Mouse (Mus musculus) midbrain, embryonic 15.5 days (tissue): ENCODE measurements around the gene Fem1a. TPM values are rescaled to one million over a fixed set of nuclear protein-coding genes. Genes with fewer than 3 reads are reported as not detected.

Experiments used
- ATAC-seq: fragments of 200-750 bp; cut with Nextera tagmentation; replicated peaks from 2 replicates; pipeline ENCODE4 v1.8.0; 2017; ENCODE audit warnings: moderate TSS enrichment
- H3K27ac ChIP-seq: fragments of 300-500 bp; sonication (generic); 2 replicates; pipeline ENCODE4 v1.5.1; 2015; ENCODE audit warnings: mild to moderate bottlenecking, inconsistent platforms
- H3K27me3 ChIP-seq: fragments of 300-500 bp; sonication (generic); replicated peaks from 2 replicates; pipeline ENCODE4 v1.6.1; 2015; ENCODE audit warnings: inconsistent platforms
- H3K36me3 ChIP-seq: fragments of 300-500 bp; sonication (generic); replicated peaks from 2 replicates; pipeline ENCODE4 v1.6.1; 2015; ENCODE audit warnings: inconsistent platforms
- H3K4me1 ChIP-seq: fragments of 300-500 bp; sonication (generic); 2 replicates; pipeline ENCODE4 v1.6.1; 2015; ENCODE audit warnings: inconsistent platforms
- H3K4me2 ChIP-seq: fragments of 300-500 bp; sonication (generic); 2 replicates; pipeline ENCODE4 v1.6.1; 2015; ENCODE audit warnings: inconsistent platforms, mild to moderate bottlenecking, moderate library complexity
- H3K4me3 ChIP-seq: fragments of 300-500 bp; sonication (generic); 2 replicates; pipeline ENCODE4 v1.5.1; 2015; ENCODE audit warnings: mild to moderate bottlenecking, inconsistent platforms
- H3K9ac ChIP-seq: fragments of 300-500 bp; sonication (generic); 2 replicates; pipeline ENCODE4 v1.6.1; 2015; ENCODE audit warnings: mild to moderate bottlenecking, inconsistent platforms
- H3K9me3 ChIP-seq: fragments of 300-500 bp; sonication (generic); 2 replicates; pipeline ENCODE4 v1.6.1; 2016; ENCODE audit warnings: inconsistent platforms
- WGBS: fragments of 180-500 bp; shearing (Covaris S2); methylation state at CpG from one replicate; pipeline ENCODE4 v1.1.7; 2015; ENCODE audit warnings: mixed read lengths; 5-methylcytosine and 5-hydroxymethylcytosine counted together
- microRNA counts: library from miRNA; unstranded; fragments of <30 nt; microRNA quantifications from one replicate; lab custom pipeline; 2016
- microRNA-seq: library from miRNA; unstranded; fragments of <30 nt; microRNA quantifications from one replicate; pipeline ENCODE4, GENCODE M21; 2016
- polyA plus RNA-seq: library from polyadenylated mRNA; unstranded; fragments of >200 nt; fragmentation: Nextera tagmentation; extraction: Ambion mirVana; gene quantifications from 2 replicates; pipeline ENCODE4 v1.2.1, GENCODE M21; 2015

Fem1a gene
- polyA plus RNA-seq, 1 experiment from 2014 or later: 20.1 TPM

DNA sequence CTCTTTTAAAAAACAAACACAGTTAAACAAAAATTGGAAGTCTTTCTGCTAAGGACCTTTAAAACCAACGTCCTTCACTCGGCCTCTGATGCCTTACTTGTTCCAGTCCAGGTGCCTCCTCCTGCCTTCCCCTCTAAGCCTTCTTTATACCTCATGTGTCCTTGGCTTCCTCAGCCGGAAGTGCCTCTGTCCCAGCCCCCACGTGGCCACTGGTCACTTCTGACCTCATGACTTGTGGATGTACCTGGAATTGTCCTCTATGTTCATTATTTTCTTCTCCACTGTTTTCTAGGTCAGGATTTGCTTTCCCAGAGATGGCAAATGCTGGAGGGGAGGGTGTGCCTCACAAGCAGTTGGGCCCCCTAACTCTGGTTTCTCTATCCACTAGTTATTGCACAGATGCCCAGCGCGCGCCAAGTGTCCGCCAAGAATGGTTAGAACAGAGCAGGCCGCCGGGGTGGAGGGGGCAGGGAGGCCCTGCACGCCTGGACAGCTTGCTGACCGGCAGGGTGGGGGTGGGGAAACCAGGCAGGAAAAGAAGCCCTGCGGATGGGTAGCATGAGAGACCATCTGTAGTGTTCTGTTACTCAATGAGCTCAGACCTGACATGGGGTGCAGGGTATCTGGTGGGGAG lies 45.9 kb downstream of the Fem1a start:
- Histone ChIP-seq H3K4me1 (peaks cover 30% of the 10 kb centered on the region), H3K9me3 (no peaks in the 10 kb centered on the region), H3K4me2 (peak overlapping the region; percentile 98; the same call in 1 of the 2 replicates), H3K27me3 (no peaks in the 10 kb centered on the region), H3K27ac (no peak overlapping the region), H3K36me3 (no peaks in the 10 kb centered on the region), H3K4me3 (no peak overlapping the region), H3K9ac (no peak overlapping the region)
- 17% methylated on average over 13 of the region's 13 CpGs for WGBS
- ATAC-seq: no peak

DNA sequence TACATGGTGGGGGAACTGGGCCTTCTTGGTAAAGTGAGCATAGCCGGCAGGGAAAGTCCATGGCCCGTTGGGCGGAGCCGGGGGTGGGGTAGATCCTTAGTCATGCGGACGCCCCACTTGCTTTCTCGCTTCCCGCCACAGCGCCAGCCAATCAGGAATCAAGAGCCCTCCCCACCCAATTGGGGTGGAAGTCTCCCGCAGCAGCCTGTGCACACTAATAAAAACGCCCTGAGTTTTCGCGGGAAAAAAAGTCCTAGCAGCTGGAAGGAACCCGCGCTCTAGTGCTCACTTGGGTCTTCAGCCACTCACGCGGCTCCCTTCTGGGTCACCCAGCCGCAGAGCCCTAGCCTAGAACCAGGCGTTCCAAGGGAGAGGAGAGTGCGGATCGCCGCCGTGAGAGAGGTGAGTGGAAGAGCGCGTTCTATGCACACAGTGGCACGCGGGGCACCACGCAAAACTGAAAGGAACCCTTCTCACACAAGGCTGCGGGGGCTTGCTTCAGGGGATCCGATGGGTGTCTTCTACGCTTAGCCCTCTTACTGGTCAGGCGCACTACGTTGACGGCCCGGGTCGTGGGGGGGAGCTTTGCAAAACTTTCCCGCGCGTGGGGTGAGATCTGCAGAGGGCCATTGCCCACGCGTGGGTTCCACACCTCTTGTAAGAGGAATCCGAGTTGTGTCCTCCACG lies 46.7 kb downstream of the Fem1a start, which contains the start of gene Uhrf1:
Uhrf1 (plus strand) TSS at position 162 of the 687 bp plus-strand sequence.
- Histone ChIP-seq H3K9me3 (no peaks in the 10 kb centered on the region), H3K4me2 (peak within 1 kb of the TSS; percentile 98), H3K27ac (no peak within 1 kb of the TSS), H3K4me3 (peak within 1 kb of the TSS; percentile 94), H3K36me3 (no peaks in the 10 kb centered on the region), H3K27me3 (no peaks in the 10 kb centered on the region), H3K9ac (peak within 1 kb of the TSS; percentile 65), H3K4me1 (peaks cover 30% of the 10 kb centered on the region)
- WGBS: under 1% methylated on average over 43 of the region's 43 CpGs
- peak; percentile 37 for ATAC-seq

DNA sequence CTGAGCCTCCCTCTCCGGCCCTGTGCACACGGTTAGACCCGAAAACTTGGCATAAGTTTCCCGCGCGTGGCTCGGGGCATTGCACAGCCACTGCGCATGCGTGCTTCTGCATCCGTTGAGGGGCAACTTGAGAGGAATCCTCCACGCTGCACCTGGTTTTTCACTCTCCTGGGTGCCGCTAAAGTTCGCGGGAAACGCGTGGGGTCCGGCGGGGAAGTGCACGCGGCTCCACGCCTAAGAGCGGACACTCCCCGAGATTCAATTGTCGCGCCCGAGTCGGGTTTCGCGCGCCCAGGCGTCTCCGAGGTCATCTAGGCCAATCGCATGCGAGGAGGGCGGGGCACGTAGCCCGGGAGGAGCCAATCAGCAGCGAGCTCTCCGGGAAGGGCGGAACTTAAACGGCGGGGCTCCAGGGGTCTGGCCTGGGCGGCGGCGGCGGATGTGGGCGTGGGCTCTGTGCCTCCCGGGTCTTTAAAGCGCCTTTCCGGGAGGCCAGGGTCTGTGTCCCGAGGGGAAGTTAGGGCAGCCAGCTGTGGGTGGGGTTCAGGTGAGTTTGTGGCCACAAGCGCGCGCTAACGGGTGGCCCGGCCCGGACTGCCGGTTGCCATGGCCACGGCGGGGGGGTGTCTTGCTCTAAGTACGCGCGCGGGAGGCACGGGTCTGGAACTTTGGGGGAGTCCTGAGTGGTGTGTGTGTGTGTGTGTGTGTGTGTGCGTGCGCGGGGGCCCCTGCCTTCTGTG lies 47.4 kb downstream of the Fem1a start:
- peaks cover 30% of the 10 kb centered on the region for H3K4me1 ChIP-seq
- no peaks in the 10 kb centered on the region for H3K27me3 ChIP-seq
- ATAC-seq: peak; percentile 96
- H3K36me3 ChIP-seq: no peaks in the 10 kb centered on the region
- no peak overlapping the region for H3K27ac ChIP-seq
- under 1% methylated on average over 68 of the region's 68 CpGs for WGBS
- peak overlapping the region; percentile 65 for H3K9ac ChIP-seq
- H3K9me3 ChIP-seq: no peaks in the 10 kb centered on the region
- peak overlapping the region; percentile 94 for H3K4me3 ChIP-seq
- peak overlapping the region; percentile 98 for H3K4me2 ChIP-seq

DNA sequence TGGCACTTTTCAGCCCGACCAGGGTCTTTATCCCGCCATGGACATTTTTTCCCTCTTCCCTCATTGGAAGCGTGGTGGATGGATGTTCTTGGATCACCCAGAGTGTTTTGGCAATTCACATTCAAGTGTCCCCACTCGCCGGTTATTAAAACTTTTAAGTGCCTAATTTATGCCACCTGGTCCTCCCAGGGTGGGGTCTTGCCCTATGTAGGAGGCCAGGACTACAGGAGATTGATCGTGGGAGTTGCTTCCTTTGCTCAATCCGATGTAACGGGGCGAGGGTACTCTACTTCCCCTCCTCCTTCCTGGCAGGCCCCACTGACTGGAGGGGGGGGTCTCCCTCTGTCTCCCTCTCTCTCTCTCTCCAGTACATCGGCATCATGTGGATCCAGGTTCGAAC lies 48.1 kb downstream of the Fem1a start:
- Histone ChIP-seq H3K9ac (no peak overlapping the region), H3K4me3 (peak overlapping the region; percentile 94), H3K27ac (no peak overlapping the region), H3K9me3 (no peaks in the 10 kb centered on the region), H3K4me1 (peaks cover 30% of the 10 kb centered on the region), H3K36me3 (no peaks in the 10 kb centered on the region), H3K4me2 (peak overlapping the region; percentile 98), H3K27me3 (no peaks in the 10 kb centered on the region)
- WGBS: 8% methylated on average over 11 of the region's 11 CpGs
- ATAC-seq: 0 out of 2 replicates have a peak, but pooled peaks have one; percentile 13

DNA sequence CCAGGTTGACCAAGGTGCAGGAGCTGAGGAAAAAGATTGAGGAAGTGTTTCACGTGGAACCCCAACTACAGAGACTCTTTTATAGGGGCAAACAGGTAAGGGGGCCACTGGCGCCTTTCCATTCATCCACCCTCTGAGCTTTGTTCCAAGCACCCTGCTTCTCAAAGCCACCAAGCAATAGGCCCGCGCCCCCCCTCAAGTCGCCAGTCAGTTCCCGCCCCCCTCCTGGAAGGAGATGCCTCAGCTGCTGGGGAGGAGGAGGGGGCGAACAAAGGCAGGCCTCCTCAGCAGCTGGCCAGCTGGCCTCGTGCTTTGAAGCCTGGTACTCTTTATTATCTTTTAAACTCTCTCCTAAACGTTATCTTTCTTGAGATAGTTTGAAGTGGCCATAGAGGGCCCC lies 48.5 kb downstream of the Fem1a start:
- Histone ChIP-seq H3K36me3 (no peaks in the 10 kb centered on the region), H3K27ac (no peak overlapping the region), H3K9ac (no peak overlapping the region), H3K4me2 (peak overlapping the region; percentile 98), H3K4me3 (peak overlapping the region; percentile 94), H3K27me3 (no peaks in the 10 kb centered on the region), H3K4me1 (peaks cover 30% of the 10 kb centered on the region), H3K9me3 (no peaks in the 10 kb centered on the region)
- WGBS: 27% methylated on average over 9 of the region's 9 CpGs
- ATAC-seq: no peak

DNA sequence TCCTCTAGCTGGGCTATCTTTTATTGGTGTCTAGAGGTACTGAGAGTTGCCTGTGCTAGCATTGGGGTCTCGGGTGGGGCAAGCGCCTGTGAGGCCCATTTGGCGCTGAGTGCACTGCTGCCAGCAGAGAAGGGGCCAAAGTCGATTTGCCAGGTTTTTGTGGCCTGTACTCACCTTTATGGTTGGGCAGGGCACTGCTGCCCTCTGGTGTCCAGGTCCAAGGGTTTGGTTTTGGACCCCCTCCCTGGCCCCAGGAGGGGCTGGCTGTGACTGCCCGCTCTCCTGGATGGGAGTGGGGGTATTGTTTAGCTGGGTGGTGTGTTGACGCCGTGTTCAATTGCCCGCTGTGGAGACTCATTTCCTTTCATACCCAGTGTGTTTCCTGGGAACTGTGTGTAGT lies 49.2 kb downstream of the Fem1a start:
- 72% methylated on average over 8 of the region's 8 CpGs for WGBS
- Histone ChIP-seq H3K4me2 (no peak overlapping the region; the same call in 1 of the 2 replicates), H3K27ac (no peak overlapping the region), H3K4me1 (peaks cover 30% of the 10 kb centered on the region), H3K9me3 (no peaks in the 10 kb centered on the region), H3K27me3 (no peaks in the 10 kb centered on the region), H3K4me3 (no peak overlapping the region), H3K9ac (no peak overlapping the region), H3K36me3 (no peaks in the 10 kb centered on the region)
- no peak for ATAC-seq

DNA sequence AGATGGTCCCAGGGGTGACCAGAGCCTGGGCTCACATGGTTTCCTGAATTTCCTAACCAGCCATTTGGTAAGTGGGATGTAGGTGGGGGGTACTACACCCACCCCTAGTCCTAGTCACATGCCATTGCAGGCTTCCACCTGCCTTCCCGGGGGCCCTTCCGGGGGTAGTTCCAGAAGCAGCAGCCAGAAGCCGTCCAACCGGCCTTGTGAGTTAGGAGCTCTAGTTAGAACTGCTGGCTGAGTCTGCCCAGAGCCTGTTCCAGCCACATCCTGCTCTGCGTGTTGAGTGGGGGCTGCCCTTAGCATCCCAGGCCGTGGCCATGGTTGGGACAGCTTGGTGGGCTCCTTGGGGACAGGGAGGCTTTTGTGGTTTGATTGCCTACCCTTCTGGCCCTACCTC lies 51.5 kb downstream of the Fem1a start:
- no peak overlapping the region for H3K27ac ChIP-seq
- peaks cover 24% of the 10 kb centered on the region for H3K4me1 ChIP-seq
- H3K9me3 ChIP-seq: no peaks in the 10 kb centered on the region
- WGBS: 84% methylated on average over 6 of the region's 6 CpGs
- no peaks in the 10 kb centered on the region for H3K27me3 ChIP-seq
- no peak overlapping the region for H3K4me3 ChIP-seq
- no peak overlapping the region for H3K4me2 ChIP-seq
- H3K36me3 ChIP-seq: no peaks in the 10 kb centered on the region
- no peak for ATAC-seq
- H3K9ac ChIP-seq: no peak overlapping the region

DNA sequence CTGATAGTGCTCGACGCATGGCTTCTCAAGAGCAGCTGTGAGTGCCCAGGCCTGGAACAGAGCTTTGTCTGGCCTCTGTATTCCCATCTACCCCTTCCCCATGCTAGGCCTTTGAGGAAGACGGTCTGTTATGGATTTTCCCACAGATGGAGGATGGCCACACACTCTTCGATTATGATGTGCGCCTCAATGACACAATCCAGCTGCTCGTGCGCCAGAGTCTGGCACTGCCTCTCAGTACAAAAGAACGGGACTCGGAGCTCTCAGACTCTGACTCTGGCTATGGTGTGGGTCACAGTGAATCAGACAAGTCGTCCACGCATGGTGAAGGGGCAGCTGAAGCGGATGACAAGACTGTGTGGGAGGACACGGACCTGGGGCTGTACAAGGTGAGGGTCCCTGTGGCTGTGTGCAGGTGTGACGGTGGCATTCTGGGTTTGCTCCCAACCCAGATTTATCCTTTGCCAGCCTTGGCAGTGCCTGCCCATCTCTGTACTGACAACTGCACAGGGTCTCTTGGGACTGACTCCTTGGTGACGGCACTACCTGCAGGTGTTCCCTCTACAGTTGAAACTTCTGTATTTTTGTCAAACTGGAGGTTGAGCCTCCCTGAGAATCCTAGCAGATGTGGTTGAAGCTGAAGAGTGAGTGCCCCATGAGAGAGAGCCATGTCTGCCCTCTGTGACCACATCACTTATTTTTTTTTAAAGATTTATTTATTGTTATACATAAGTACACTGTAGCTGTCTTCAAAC lies 52.8 kb downstream of the Fem1a start:
- WGBS: 87% methylated on average over 15 of the region's 15 CpGs
- H3K27ac ChIP-seq: no peak overlapping the region
- no peaks in the 10 kb centered on the region for H3K9me3 ChIP-seq
- H3K4me1 ChIP-seq: peaks cover 16% of the 10 kb centered on the region
- H3K4me2 ChIP-seq: no peak overlapping the region
- no peak overlapping the region for H3K4me3 ChIP-seq
- no peak for ATAC-seq
- no peaks in the 10 kb centered on the region for H3K27me3 ChIP-seq
- no peaks in the 10 kb centered on the region for H3K36me3 ChIP-seq
- H3K9ac ChIP-seq: no peak overlapping the region

MicroRNAs encoded within 50 kb of the gene (microRNA counts, 519-probe panel; counts per million panel counts)
- microRNA mmu-miR-7b (lab: Ali Mortazavi, UCI): 2,442 counts per million, percentile 46 among the panel's probes with 10 or more counts

Small RNA genes lying within 50 kb of the gene (microRNA-seq; reads per million reads assigned to microRNA genes)
- 2,881 reads per million, percentile 87 among the genes with 10 or more reads in this experiment for gene Mir7b

Other genes with a start within 250 kb of the Fem1a start
- gene Sh3gl1, start 220.2 kb upstream of the Fem1a start, polyA plus RNA-seq: 117 and 119 TPM in 2 replicates
- 5.0 and 5.5 TPM in 2 replicates for gene Chaf1a, start 216.4 kb upstream of the Fem1a start, polyA plus RNA-seq
- 80.2 and 85.2 TPM in 2 replicates for gene Ubxn6, start 181.8 kb upstream of the Fem1a start, polyA plus RNA-seq
- 162 and 164 TPM in 2 replicates for gene Hdgfl2, start 177.2 kb upstream of the Fem1a start, polyA plus RNA-seq
- 0.13 and 0.15 TPM in 2 replicates for gene Plin4, start 147.0 kb upstream of the Fem1a start, polyA plus RNA-seq
- gene Plin5, start 139.2 kb upstream of the Fem1a start, polyA plus RNA-seq: 1.9 and 2.1 TPM in 2 replicates
- gene Lrg1, start 134.8 kb upstream of the Fem1a start, polyA plus RNA-seq: 0.12 and 0.28 TPM in 2 replicates
- gene Sema6b, start 116.5 kb upstream of the Fem1a start, polyA plus RNA-seq: 19.0 and 21.4 TPM in 2 replicates
- gene Tnfaip8l1, start 94.3 kb upstream of the Fem1a start, polyA plus RNA-seq: 11.1 and 12.7 TPM in 2 replicates
- gene Mydgf, start 72.9 kb upstream of the Fem1a start, polyA plus RNA-seq: 74.9 and 76.4 TPM in 2 replicates
- gene Dpp9, start 37.9 kb upstream of the Fem1a start, polyA plus RNA-seq: 27.8 and 29.1 TPM in 2 replicates
- 1.2 and 1.5 TPM in 2 replicates for gene Ticam1, start 20.0 kb downstream of the Fem1a start, polyA plus RNA-seq
- gene Plin3, start 36.1 kb downstream of the Fem1a start, polyA plus RNA-seq: 12.0 and 13.3 TPM in 2 replicates
- not detected in 2 replicates for gene Arrdc5, start 43.5 kb downstream of the Fem1a start, polyA plus RNA-seq
- gene Uhrf1, start 46.5 kb downstream of the Fem1a start, polyA plus RNA-seq: 19.2 and 20.8 TPM in 2 replicates
- 86.3 and 86.6 TPM in 2 replicates for gene Kdm4b, start 69.3 kb downstream of the Fem1a start, polyA plus RNA-seq
- gene Ptprs, start 219.7 kb downstream of the Fem1a start, polyA plus RNA-seq: 339 and 349 TPM in 2 replicates